Mouse (Mus musculus) embryonic fibroblast, embryonic 13.5 days (primary cell): ENCODE data around the gene Syna.

Experiments
- CTCF ChIP-seq: IDR thresholded peaks from 2 replicates; pipeline ENCODE4 v1.5.1; 2011; ENCODE audit warnings: mild to moderate bottlenecking, control low read depth, low read length, moderate library complexity, borderline replicate concordance; ENCODE audit not compliant: insufficient read depth
- POLR2A ChIP-seq: IDR thresholded peaks from 2 replicates; pipeline ENCODE4 v1.6.1; 2011; ENCODE audit warnings: low read depth, mild to moderate bottlenecking, control low read depth, low read length, moderate library complexity

GRCm38 (mm10) chr5:134551233-134552109 lies 8.5 kb downstream of the Syna start:
- TF ChIP-seq POLR2A (peak; percentile 48), CTCF (no peak)
